Mouse (Mus musculus): Measurements from ENCODE around the gene Klrg2.
"Not testable (repeated sequence)": the region's sequence is repeated elsewhere in the genome, so short reads cannot be mapped to it uniquely, and the experiment has no call there.

Klrg2 gene

GRCm38 (mm10) chr6:38636852-38637618 is at the start of gene Klrg2:
Gene Klrg2, minus strand, starts transcription at chr6:38637242.
- in situ Hi-C loops (cut with MboI, MseI): no loop called here

GRCm38 (mm10) chr6:38682532-38682931 is 45.5 kb upstream of the Klrg2 start:
- in situ Hi-C loops (cut with MboI, MseI): no loop called here

- in situ Hi-C loops (cut with MboI, MseI): no loop called here
Measured at GRCm38 (mm10) chr6:38677629-38678028, 40.6 kb upstream of the Klrg2 start.

GRCm38 (mm10) chr6:38676723-38677122 is 39.7 kb upstream of the Klrg2 start:
- in situ Hi-C loops (cut with MboI, MseI): no loop called here

- in situ Hi-C loops (cut with MboI, MseI): no loop called here
Measured at GRCm38 (mm10) chr6:38676217-38676616, 39.2 kb upstream of the Klrg2 start.

GRCm38 (mm10) chr6:38672011-38672410 is 35.0 kb upstream of the Klrg2 start:
- in situ Hi-C loops (cut with MboI, MseI): no loop called here

GRCm38 (mm10) chr6:38671270-38671669 is 34.2 kb upstream of the Klrg2 start:
- in situ Hi-C loops (cut with MboI, MseI): no loop called here

GRCm38 (mm10) chr6:38670488-38670887 is 33.4 kb upstream of the Klrg2 start:
- in situ Hi-C loops (cut with MboI, MseI): not testable (repeated sequence)

- in situ Hi-C loops (cut with MboI, MseI): no loop called here
Measured at GRCm38 (mm10) chr6:38669580-38669979, 32.5 kb upstream of the Klrg2 start.

GRCm38 (mm10) chr6:38662714-38663615 is 25.9 kb upstream of the Klrg2 start, which contains the start of gene Clec2l:
Gene Clec2l, plus strand, starts transcription at chr6:38663069.
- in situ Hi-C loops (cut with MboI, MseI): loop anchor here (5.0 kb wide), 1 partner anchor 404 kb away; no protein-coding TSS in a partner anchor

- in situ Hi-C loops (cut with MboI, MseI): loop anchor here (5.0 kb wide), 1 partner anchor 406 kb away; no protein-coding TSS in a partner anchor
Measured at GRCm38 (mm10) chr6:38661626-38662025, 24.6 kb upstream of the Klrg2 start.

GRCm38 (mm10) chr6:38650263-38650937 is 13.4 kb upstream of the Klrg2 start:
- in situ Hi-C loops (cut with MboI, MseI): loop anchor here (5.0 kb wide), 2 partner anchors 37 to 262 kb away; no protein-coding TSS in a partner anchor

- in situ Hi-C loops (cut with MboI, MseI): no loop called here
Measured at GRCm38 (mm10) chr6:38649545-38649944, 12.5 kb upstream of the Klrg2 start.

- in situ Hi-C loops (cut with MboI, MseI): no loop called here
Measured at GRCm38 (mm10) chr6:38643039-38643438, 6.0 kb upstream of the Klrg2 start.

- in situ Hi-C loops (cut with MboI, MseI): no loop called here
Measured at GRCm38 (mm10) chr6:38642593-38642992, 5.6 kb upstream of the Klrg2 start.

GRCm38 (mm10) chr6:38641645-38642044 is 4.6 kb upstream of the Klrg2 start:
- in situ Hi-C loops (cut with MboI, MseI): no loop called here

- in situ Hi-C loops (cut with MboI, MseI): no loop called here
Measured at GRCm38 (mm10) chr6:38641228-38641627, 4.2 kb upstream of the Klrg2 start.

- in situ Hi-C loops (cut with MboI, MseI): no loop called here
Measured at GRCm38 (mm10) chr6:38640401-38640800, 3.4 kb upstream of the Klrg2 start.

- in situ Hi-C loops (cut with MboI, MseI): no loop called here
Measured at GRCm38 (mm10) chr6:38635941-38636851, 846 bp downstream of the Klrg2 start.

GRCm38 (mm10) chr6:38634461-38634860 is 2.6 kb downstream of the Klrg2 start:
- in situ Hi-C loops (cut with MboI, MseI): no loop called here

GRCm38 (mm10) chr6:38632826-38633225 is 4.2 kb downstream of the Klrg2 start:
- in situ Hi-C loops (cut with MboI, MseI): no loop called here
